14 mouse cellular contexts compared by ENCODE assay signal in the genomic region with DNA sequence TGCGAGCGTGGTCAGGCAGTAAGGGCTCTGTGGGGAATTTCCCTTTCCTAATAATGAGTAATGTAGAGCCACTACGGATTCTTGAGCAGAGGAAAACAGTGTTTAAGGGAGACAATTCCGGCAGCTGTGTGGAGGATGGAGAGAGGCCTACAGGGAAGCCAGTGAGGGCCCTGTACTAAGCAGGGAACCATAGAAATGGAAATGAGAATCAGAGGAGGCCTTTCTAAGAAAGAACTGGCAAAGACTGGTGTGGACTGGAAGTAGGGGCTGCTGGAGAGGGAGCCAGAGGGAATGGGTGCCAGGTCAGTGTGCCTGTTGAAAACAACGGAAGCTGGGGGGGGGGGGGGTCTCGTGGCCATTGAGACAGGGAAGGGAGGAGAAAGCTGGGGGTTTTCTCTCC. TPM values are rescaled to one million over a fixed set of nuclear protein-coding genes. Genes with fewer than 3 reads are reported as not detected.
A peak's percentile ranks its signal among the peaks of the same experiment; 100 is the strongest.
DNase-seq lines count a peak whose midpoint lies in the region; ATAC-seq and TF ChIP-seq lines count a peak whose summit lies in the region.
"Had no signal": no experiment of that assay in that cellular context is flagged by ENCODE, and none has a peak within 500 bp of the region (broad histone marks: within the 10 kb centered on the region; RNA-seq: fewer than 3 reads in every experiment).

No protein-coding gene starts in this region.

- no peak overlapping the region for H3K9ac ChIP-seq in forebrain, embryonic 11.5 days (ENCODE audit: low read length)
- no peak overlapping the region for H3K9ac ChIP-seq in limb, embryonic 12.5 days (replicated peaks)
- H3K9ac ChIP-seq in midbrain, postnatal 0 days (replicated peaks; ENCODE audit: low read length, poor library complexity, severe bottlenecking): no peak overlapping the region
- H3K9ac ChIP-seq: neural tube, embryonic 13.5 days had no signal

- DNase-seq in forebrain, embryonic 11.5 days (ENCODE audit: low spot score): no peak
- no peak for DNase-seq in forebrain, embryonic 10.5 days (ENCODE audit: extremely low spot score, low spot score)
- no peak for DNase-seq in limb, embryonic 10.5 days (ENCODE audit: low spot score)
- peak; percentile 18 to 37 for DNase-seq in kidney, postnatal 25 days
- DNase-seq in midbrain, postnatal 0 days (ENCODE audit: low spot score): peak; percentile 48
- no peak for DNase-seq in gastrocnemius, postnatal 36 days
- no peak for DNase-seq in frontal cortex, postnatal 14 days (ENCODE audit: low spot score in 2 of 2)
- DNase-seq: heart, postnatal 14 days; lung, adult 2 months had no signal

- 0 out of 2 replicates have a peak, but pooled peaks have one; percentile 39 for ATAC-seq in forebrain, embryonic 11.5 days (replicated peaks; ENCODE audit: low FRiP score)
- ATAC-seq in limb, embryonic 12.5 days (ENCODE audit: insufficient number of reproducible peaks, insufficient read depth, low FRiP score, low TSS enrichment, low read depth): 0 out of 2 replicates have a peak, but pooled peaks have one; percentile 15
- peak; percentile 84 for ATAC-seq in midbrain, postnatal 0 days (ENCODE audit: low FRiP score)

- WGBS in forebrain, embryonic 11.5 days: 25% methylated on average over 5 of the region's 6 CpGs
- 49% methylated on average over 6 of the region's 6 CpGs for WGBS in forebrain, embryonic 10.5 days
- WGBS in limb, embryonic 12.5 days: 46% methylated on average over 6 of the region's 6 CpGs
- 49% methylated on average over 6 of the region's 6 CpGs for WGBS in limb, embryonic 10.5 days
- 29% methylated on average over 6 of the region's 6 CpGs for WGBS in midbrain, postnatal 0 days

- no peak overlapping the region for H3K27ac ChIP-seq in forebrain, embryonic 11.5 days (ENCODE audit: low read depth, low read length)
- no peak overlapping the region for H3K27ac ChIP-seq in forebrain, embryonic 10.5 days
- H3K27ac ChIP-seq in limb, embryonic 12.5 days: no peak overlapping the region
- no peak overlapping the region for H3K27ac ChIP-seq in limb, embryonic 10.5 days
- no peak overlapping the region for H3K27ac ChIP-seq in midbrain, postnatal 0 days (ENCODE audit: low read depth, low read length)
- H3K27ac ChIP-seq: kidney, postnatal 0 days; neural tube, embryonic 13.5 days had no signal

- H3K4me1 ChIP-seq in forebrain, embryonic 11.5 days (replicated peaks; ENCODE audit: control insufficient read depth, insufficient read depth, low read length): no peaks in the 10 kb centered on the region
- H3K4me1 ChIP-seq in forebrain, embryonic 10.5 days: peaks cover 5% of the 10 kb centered on the region; the same call in 1 of the 2 replicates
- peaks cover 7% of the 10 kb centered on the region; the same call in 1 of the 2 replicates for H3K4me1 ChIP-seq in limb, embryonic 12.5 days (replicated peaks)
- peaks cover 3% of the 10 kb centered on the region; the same call in 1 of the 2 replicates for H3K4me1 ChIP-seq in limb, embryonic 10.5 days
- peaks cover 6% of the 10 kb centered on the region; the same call in 1 of the 2 replicates for H3K4me1 ChIP-seq in midbrain, postnatal 0 days (ENCODE audit: insufficient read depth, low read length)
- H3K4me1 ChIP-seq: megakaryocyte, embryonic 14.5 days had no signal

- H3K4me2 ChIP-seq in forebrain, embryonic 11.5 days (ENCODE audit: low read depth, low read length, severe bottlenecking): no peak overlapping the region
- H3K4me2 ChIP-seq in limb, embryonic 12.5 days: no peak overlapping the region
- H3K4me2 ChIP-seq in midbrain, postnatal 0 days (ENCODE audit: low read depth, low read length, poor library complexity, severe bottlenecking): no peak overlapping the region
- H3K4me2 ChIP-seq: neural tube, embryonic 13.5 days had no signal

- H3K9me3 ChIP-seq in forebrain, embryonic 11.5 days (ENCODE audit: control insufficient read depth, low read length): no peaks in the 10 kb centered on the region
- no peaks in the 10 kb centered on the region for H3K9me3 ChIP-seq in forebrain, embryonic 10.5 days
- no peaks in the 10 kb centered on the region for H3K9me3 ChIP-seq in limb, embryonic 12.5 days
- H3K9me3 ChIP-seq in limb, embryonic 10.5 days (replicated peaks): no peaks in the 10 kb centered on the region
- H3K9me3 ChIP-seq in midbrain, postnatal 0 days (ENCODE audit: low read length): no peaks in the 10 kb centered on the region
- H3K9me3 ChIP-seq: neural tube, embryonic 13.5 days had no signal

- no peaks in the 10 kb centered on the region for H3K36me3 ChIP-seq in forebrain, embryonic 11.5 days (ENCODE audit: control insufficient read depth, insufficient read depth, low read length)
- no peaks in the 10 kb centered on the region for H3K36me3 ChIP-seq in forebrain, embryonic 10.5 days (replicated peaks)
- H3K36me3 ChIP-seq in limb, embryonic 12.5 days: no peaks in the 10 kb centered on the region
- no peaks in the 10 kb centered on the region for H3K36me3 ChIP-seq in limb, embryonic 10.5 days
- H3K36me3 ChIP-seq in midbrain, postnatal 0 days (ENCODE audit: insufficient read depth, low read length): 0 out of 2 replicates have a peak, but pooled peaks cover 5% of the 10 kb centered on the region
- H3K36me3 ChIP-seq: G1E had no signal

- no peaks in the 10 kb centered on the region for H3K27me3 ChIP-seq in forebrain, embryonic 11.5 days (ENCODE audit: control insufficient read depth, insufficient read depth, low read length)
- H3K27me3 ChIP-seq in forebrain, embryonic 10.5 days (ENCODE audit: poor library complexity, severe bottlenecking): no peaks in the 10 kb centered on the region
- no peaks in the 10 kb centered on the region for H3K27me3 ChIP-seq in limb, embryonic 12.5 days
- H3K27me3 ChIP-seq in limb, embryonic 10.5 days (ENCODE audit: low read depth, poor library complexity, severe bottlenecking): no peaks in the 10 kb centered on the region
- H3K27me3 ChIP-seq in midbrain, postnatal 0 days (ENCODE audit: insufficient read depth, low read length): no peaks in the 10 kb centered on the region
- H3K27me3 ChIP-seq: megakaryocyte, embryonic 14.5 days; neural tube, embryonic 13.5 days had no signal

- no peak overlapping the region for H3K4me3 ChIP-seq in forebrain, embryonic 11.5 days (ENCODE audit: low read depth, low read length)
- no peak overlapping the region for H3K4me3 ChIP-seq in forebrain, embryonic 10.5 days
- H3K4me3 ChIP-seq in limb, embryonic 12.5 days (replicated peaks): no peak overlapping the region
- H3K4me3 ChIP-seq in limb, embryonic 10.5 days: no peak overlapping the region
- no peak overlapping the region for H3K4me3 ChIP-seq in midbrain, postnatal 0 days (ENCODE audit: low read depth, low read length)
- H3K4me3 ChIP-seq: megakaryocyte, embryonic 14.5 days; neural tube, embryonic 13.5 days had no signal

- no peak for TF ChIP-seq CTCF in midbrain, postnatal 0 days (IDR thresholded peaks at IDR 0.05)

- intact Hi-C loops in gastrocnemius, postnatal 36 days (cut with DNase I): no loop called here

RNA-seq across cellular contexts. Expression of a gene that starts 23.2 kb away (rescaled TPM):
- 3.1 and 3.5 TPM in 2 replicates for polyA plus RNA-seq in forebrain, embryonic 11.5 days (2014; fragmentation: Nextera tagmentation; extraction: Ambion mirVana)
- polyA plus RNA-seq in forebrain, embryonic 10.5 days (2016; fragmentation: Nextera tagmentation; extraction: Ambion mirVana): 0.31 TPM in 1 of 2 replicates, not detected in the other
- polyA plus RNA-seq in limb, embryonic 12.5 days (2016; fragmentation: Nextera tagmentation; extraction: Ambion mirVana): 0.97 and 1.8 TPM in 2 replicates
- 0.03 TPM in 1 of 2 replicates, not detected in the other for polyA plus RNA-seq in limb, embryonic 10.5 days (2016; fragmentation: Nextera tagmentation; extraction: Ambion mirVana)
- 64.1 and 71.6 TPM in 2 replicates for total RNA-seq in midbrain, postnatal 0 days (2014; rRNA removed)
- polyA plus RNA-seq in midbrain, postnatal 0 days (2015; fragmentation: Nextera tagmentation; extraction: Ambion mirVana): 73.3 and 76.4 TPM in 2 replicates
- total RNA-seq in gastrocnemius, postnatal 36 days (2021): under 1 TPM; 0.02 to 0.03 TPM
- polyA plus RNA-seq: G1E had no signal

Comparison
In these comparisons a context has a peak if more than half of its experiments do, and no peak if none do; other contexts are left out.
1. ATAC-seq: peak in every context shown above with its lines; median percentile 84 in midbrain, postnatal 0 days; 39 in forebrain, embryonic 11.5 days; 15 in limb, embryonic 12.5 days.
2. DNase-seq: peak in kidney, postnatal 25 days (2 of 2) and midbrain, postnatal 0 days (single experiment); none in forebrain, embryonic 11.5 days (single experiment), forebrain, embryonic 10.5 days (single experiment), limb, embryonic 10.5 days (single experiment), gastrocnemius, postnatal 36 days (0 of 2) and frontal cortex, postnatal 14 days (0 of 2).
3. RNA of a gene that starts 23.2 kb away (polyA plus RNA-seq): 73.3 to 76.4 TPM in midbrain, postnatal 0 days; 3.1 to 3.5 TPM in forebrain, embryonic 11.5 days, 0.97 to 1.8 TPM in limb, embryonic 12.5 days, 0.31 TPM in forebrain, embryonic 10.5 days and 0.03 TPM in limb, embryonic 10.5 days; every median in the first group is over 10 times any median in the second.